Mouse (Mus musculus) stomach, embryonic 15.5 days (tissue): ENCODE results near the gene Ncan. TPM values are rescaled to one million over a fixed set of nuclear protein-coding genes. Genes with fewer than 3 reads are reported as not detected.

Experiments used
- ATAC-seq: fragments of 200-750 bp; cut with Nextera tagmentation; 2 replicates; pipeline ENCODE4 v1.8.0; 2017; ENCODE audit warnings: low read depth, moderate number of reproducible peaks, moderate TSS enrichment; ENCODE audit not compliant: insufficient read depth, low FRiP score
- H3K27ac ChIP-seq: fragments of 300-500 bp; sonication (generic); 2 replicates; pipeline ENCODE4 v1.5.1; 2015; ENCODE audit warnings: mild to moderate bottlenecking, inconsistent platforms
- H3K27me3 ChIP-seq: fragments of 300-500 bp; sonication (generic); replicated peaks from 2 replicates; pipeline ENCODE4 v1.6.1; 2015; ENCODE audit warnings: inconsistent platforms
- H3K36me3 ChIP-seq: fragments of 300-500 bp; sonication (generic); 2 replicates; pipeline ENCODE4 v1.6.1; 2015; ENCODE audit warnings: inconsistent platforms
- H3K4me1 ChIP-seq: fragments of 300-500 bp; sonication (generic); 2 replicates; pipeline ENCODE4 v1.6.1; 2015; ENCODE audit warnings: inconsistent platforms
- H3K4me2 ChIP-seq: fragments of 300-500 bp; sonication (generic); 2 replicates; pipeline ENCODE4 v1.6.1; 2015; ENCODE audit warnings: mild to moderate bottlenecking, inconsistent platforms
- H3K4me3 ChIP-seq: fragments of 300-500 bp; sonication (generic); replicated peaks from 2 replicates; pipeline ENCODE4 v1.5.1; 2015; ENCODE audit warnings: inconsistent platforms
- H3K9ac ChIP-seq: fragments of 300-500 bp; sonication (generic); 2 replicates; pipeline ENCODE4 v1.6.1; 2015; ENCODE audit warnings: inconsistent platforms
- H3K9me3 ChIP-seq: fragments of 300-500 bp; sonication (generic); 2 replicates; pipeline ENCODE4 v1.6.1; 2016; ENCODE audit warnings: inconsistent platforms
- WGBS: fragments of 180-500 bp; shearing (Covaris S2); methylation state at CpG from one replicate; pipeline ENCODE4 v1.1.7; 2015; 5-methylcytosine and 5-hydroxymethylcytosine counted together
- polyA plus RNA-seq: library from polyadenylated mRNA; unstranded; fragments of >200 nt; fragmentation: Nextera tagmentation; extraction: Ambion mirVana; gene quantifications from 2 replicates; pipeline ENCODE4 v1.2.1, GENCODE M21; 2015

The Ncan gene
- polyA plus RNA-seq, 1 experiment from 2014 or later, result 1.8 TPM

- no peak overlapping the region for H3K27ac ChIP-seq
- WGBS, result 63% methylated on average over 8 of the region's 8 CpGs
- ATAC-seq, result no peak
- no peak overlapping the region for H3K4me3 ChIP-seq
- no peaks in the 10 kb centered on the region for H3K36me3 ChIP-seq
- H3K27me3 ChIP-seq, result peaks cover 15% of the 10 kb centered on the region; the same call in 1 of the 2 replicates
- no peaks in the 10 kb centered on the region for H3K9me3 ChIP-seq
- H3K4me1 ChIP-seq, result peaks cover 7% of the 10 kb centered on the region; the same call in 1 of the 2 replicates
- H3K4me2 ChIP-seq, result no peak overlapping the region
- no peak overlapping the region for H3K9ac ChIP-seq
Observed at GRCm38 (mm10) chr8:70124992-70125391, 4.3 kb upstream of the Ncan start.

DNA sequence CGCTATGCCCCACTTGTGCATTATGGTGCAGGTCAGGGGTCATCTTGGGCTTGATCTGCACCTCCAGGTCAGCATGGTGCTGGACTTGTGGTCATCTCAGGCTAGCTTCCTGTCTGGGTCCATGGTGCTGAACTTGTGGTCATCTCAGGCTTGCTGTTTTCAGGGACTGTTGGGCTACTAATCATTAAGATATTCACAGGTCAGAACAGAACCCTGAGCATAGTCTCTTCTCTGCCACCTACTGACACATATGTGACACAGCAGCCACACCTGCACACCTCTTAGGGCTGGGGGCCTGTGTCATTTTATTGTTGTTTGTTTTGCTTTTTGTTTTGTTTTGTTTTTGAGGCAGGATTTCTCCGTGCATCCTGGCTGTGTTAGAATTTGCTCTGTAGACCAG lies 2.2 kb upstream of the Ncan start:
- WGBS, result 46% methylated on average over 2 of the region's 2 CpGs

GRCm38 (mm10) chr8:70118726-70119700 lies 1.7 kb downstream of the Ncan start:
- WGBS, result 13% methylated on average over 17 of the region's 17 CpGs
- H3K4me1 ChIP-seq, result 0 out of 2 replicates have a peak, but pooled peaks cover 5% of the 10 kb centered on the region
- H3K9me3 ChIP-seq, result no peaks in the 10 kb centered on the region
- peaks cover 64% of the 10 kb centered on the region for H3K27me3 ChIP-seq
- H3K36me3 ChIP-seq, result no peaks in the 10 kb centered on the region
- no peak overlapping the region for H3K9ac ChIP-seq
- no peak overlapping the region for H3K4me2 ChIP-seq
- H3K27ac ChIP-seq, result no peak overlapping the region
- no peak for ATAC-seq
- H3K4me3 ChIP-seq, result no peak overlapping the region

More for the DNA sequence above, 2.2 kb upstream of the Ncan start:
- Histone ChIP-seq H3K4me3 (no peak overlapping the region), H3K36me3 (no peaks in the 10 kb centered on the region), H3K27ac (no peak overlapping the region), H3K4me1 (0 out of 2 replicates have a peak, but pooled peaks cover 5% of the 10 kb centered on the region), H3K27me3 (peaks cover 36% of the 10 kb centered on the region), H3K9ac (no peak overlapping the region), H3K4me2 (no peak overlapping the region), H3K9me3 (no peaks in the 10 kb centered on the region)
- no peak for ATAC-seq

GRCm38 (mm10) chr8:70117611-70118010 lies 3.1 kb downstream of the Ncan start:
- no peak for ATAC-seq
- Histone ChIP-seq H3K36me3 (no peaks in the 10 kb centered on the region), H3K27ac (no peak overlapping the region), H3K4me3 (no peak overlapping the region), H3K4me1 (0 out of 2 replicates have a peak, but pooled peaks cover 5% of the 10 kb centered on the region), H3K9me3 (no peaks in the 10 kb centered on the region), H3K9ac (no peak overlapping the region), H3K27me3 (peaks cover 75% of the 10 kb centered on the region), H3K4me2 (no peak overlapping the region)
- WGBS, result 4% methylated on average over 9 of the region's 9 CpGs

- H3K27me3 ChIP-seq, result peaks cover 89% of the 10 kb centered on the region
- no peaks in the 10 kb centered on the region for H3K4me1 ChIP-seq
- ATAC-seq, result no peak
- H3K4me2 ChIP-seq, result no peak overlapping the region
- no peak overlapping the region for H3K4me3 ChIP-seq
- no peak overlapping the region for H3K9ac ChIP-seq
- H3K9me3 ChIP-seq, result no peaks in the 10 kb centered on the region
- WGBS, result 66% methylated on average over 13 of the region's 13 CpGs
- H3K27ac ChIP-seq, result no peak overlapping the region
- no peaks in the 10 kb centered on the region for H3K36me3 ChIP-seq
Observed at GRCm38 (mm10) chr8:70114892-70115291, 5.8 kb downstream of the Ncan start.

GRCm38 (mm10) chr8:70114488-70114887 lies 6.2 kb downstream of the Ncan start:
- 19% methylated on average over 6 of the region's 6 CpGs for WGBS
- H3K27ac ChIP-seq, result no peak overlapping the region

DNA sequence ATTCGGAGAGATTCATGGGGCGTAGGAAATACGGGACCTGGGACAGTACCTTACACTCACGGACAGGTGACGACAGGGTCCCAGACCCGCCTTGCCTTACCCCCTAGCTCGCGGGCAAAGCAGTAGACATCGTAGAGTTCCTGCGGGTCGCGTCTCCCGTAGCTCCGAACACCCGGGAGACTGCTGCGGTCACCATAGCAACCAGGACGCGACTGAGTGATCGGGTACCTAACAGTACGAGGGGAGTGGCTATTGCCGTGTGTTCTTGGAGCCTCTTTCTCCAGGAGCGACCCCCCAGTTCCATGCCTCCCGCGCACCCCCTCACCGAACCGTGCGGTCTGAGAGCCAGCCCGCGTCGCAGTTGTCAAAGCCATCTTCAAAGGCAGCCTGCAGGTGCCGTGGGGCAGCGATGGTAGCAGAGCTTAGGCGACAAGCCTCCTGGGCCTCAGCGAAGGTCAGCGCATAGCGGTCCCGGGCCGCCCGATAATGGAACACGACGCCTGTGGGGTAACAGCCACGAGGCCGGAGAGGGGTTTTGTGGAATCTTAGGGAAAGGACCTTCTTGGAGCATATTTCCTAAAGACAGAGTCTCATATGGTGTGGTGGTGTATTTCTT lies 8.2 kb downstream of the Ncan start:
- H3K9me3 ChIP-seq, result no peaks in the 10 kb centered on the region
- H3K27ac ChIP-seq, result no peak overlapping the region
- no peak overlapping the region for H3K4me2 ChIP-seq
- no peaks in the 10 kb centered on the region for H3K4me1 ChIP-seq
- no peak for ATAC-seq
- no peak overlapping the region for H3K4me3 ChIP-seq
- H3K36me3 ChIP-seq, result no peaks in the 10 kb centered on the region
- WGBS, result 8% methylated on average over 43 of the region's 43 CpGs
- peaks cover 70% of the 10 kb centered on the region for H3K27me3 ChIP-seq
- H3K9ac ChIP-seq, result no peak overlapping the region

More at GRCm38 (mm10) chr8:70114488-70114887, 6.2 kb downstream of the Ncan start:
- ATAC-seq, result no peak
- Histone ChIP-seq H3K9ac (no peak overlapping the region), H3K36me3 (no peaks in the 10 kb centered on the region), H3K4me1 (no peaks in the 10 kb centered on the region), H3K4me2 (no peak overlapping the region), H3K9me3 (no peaks in the 10 kb centered on the region), H3K4me3 (no peak overlapping the region), H3K27me3 (peaks cover 89% of the 10 kb centered on the region)

DNA sequence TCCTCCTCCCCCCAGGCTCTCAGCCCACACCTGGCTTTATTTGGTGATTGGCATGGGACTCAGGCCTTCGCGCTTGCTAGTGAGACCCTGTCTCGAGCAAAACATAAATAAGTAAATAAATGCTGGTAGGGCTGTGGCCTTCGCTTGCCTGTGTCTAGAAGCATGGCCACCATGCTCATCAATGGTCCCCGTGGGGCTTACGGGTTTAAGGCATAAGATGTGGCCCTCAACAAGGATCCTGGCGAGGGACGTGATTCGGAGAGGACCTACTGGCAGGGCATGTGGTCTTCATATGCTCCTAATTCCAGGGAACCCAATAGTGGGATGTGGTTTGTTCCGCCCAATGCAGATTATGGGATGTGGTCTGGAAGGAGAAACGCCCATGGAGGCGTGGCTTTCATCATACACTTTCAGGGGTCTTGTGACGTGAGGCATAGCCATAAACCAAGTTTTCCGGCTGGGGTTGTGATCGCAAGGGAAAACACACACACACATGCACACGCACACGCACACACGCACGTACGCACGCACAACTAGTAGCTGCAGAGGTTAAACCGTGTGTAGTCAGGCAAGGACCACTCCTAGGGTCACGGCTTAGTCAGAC lies 9.4 kb downstream of the Ncan start:
- Histone ChIP-seq H3K4me2 (no peak overlapping the region), H3K9ac (no peak overlapping the region), H3K27ac (no peak overlapping the region), H3K4me1 (no peaks in the 10 kb centered on the region), H3K4me3 (no peak overlapping the region), H3K36me3 (no peaks in the 10 kb centered on the region), H3K27me3 (peaks cover 58% of the 10 kb centered on the region), H3K9me3 (no peaks in the 10 kb centered on the region)
- no peak for ATAC-seq
- WGBS, result 46% methylated on average over 23 of the region's 23 CpGs

- Histone ChIP-seq H3K4me1 (no peaks in the 10 kb centered on the region), H3K27ac (no peak overlapping the region), H3K9me3 (no peaks in the 10 kb centered on the region), H3K4me3 (no peak overlapping the region), H3K4me2 (no peak overlapping the region), H3K9ac (no peak overlapping the region), H3K27me3 (peaks cover 58% of the 10 kb centered on the region), H3K36me3 (no peaks in the 10 kb centered on the region)
- no peak for ATAC-seq
- WGBS, result 80% methylated on average over 2 of the region's 2 CpGs
Observed at GRCm38 (mm10) chr8:70110451-70110850, 10.2 kb downstream of the Ncan start.

DNA sequence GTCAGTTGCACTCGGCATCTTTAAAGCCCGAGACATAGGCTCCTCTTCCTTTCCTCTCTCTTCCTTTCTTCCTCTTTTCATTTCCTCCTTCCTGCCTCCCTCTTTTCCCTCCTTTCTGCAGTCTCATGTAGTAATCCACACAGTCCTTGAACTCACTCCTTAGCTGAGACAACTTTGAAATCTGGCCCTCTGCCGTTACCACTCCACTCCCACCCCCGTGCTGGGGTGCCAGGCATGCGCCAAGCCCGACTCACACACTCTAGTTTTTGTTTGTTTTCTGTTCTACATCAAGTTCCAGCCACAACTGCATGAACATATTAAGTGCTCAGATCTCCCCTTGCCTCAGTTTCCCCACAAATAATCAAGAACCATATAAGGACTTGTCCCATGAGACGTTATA lies 15.8 kb downstream of the Ncan start:
- Histone ChIP-seq H3K27ac (no peak overlapping the region), H3K36me3 (no peaks in the 10 kb centered on the region), H3K4me3 (no peak overlapping the region), H3K9ac (no peak overlapping the region), H3K27me3 (peaks cover 5% of the 10 kb centered on the region; the same call in 1 of the 2 replicates), H3K4me2 (no peak overlapping the region), H3K9me3 (no peaks in the 10 kb centered on the region), H3K4me1 (no peaks in the 10 kb centered on the region)
- WGBS, result 75% methylated on average over 7 of the region's 7 CpGs
- ATAC-seq, result no peak

GRCm38 (mm10) chr8:70104506-70104905 lies 16.2 kb downstream of the Ncan start:
- Histone ChIP-seq H3K4me1 (no peaks in the 10 kb centered on the region), H3K9me3 (no peaks in the 10 kb centered on the region), H3K9ac (no peak overlapping the region), H3K4me3 (no peak overlapping the region), H3K27ac (no peak overlapping the region), H3K36me3 (no peaks in the 10 kb centered on the region), H3K27me3 (peaks cover under 1% of the 10 kb centered on the region; the same call in 1 of the 2 replicates), H3K4me2 (no peak overlapping the region)
- no peak for ATAC-seq
- 14% methylated on average over 6 of the region's 6 CpGs for WGBS

GRCm38 (mm10) chr8:70100241-70100640 lies 20.4 kb downstream of the Ncan start:
- Histone ChIP-seq H3K9me3 (no peaks in the 10 kb centered on the region), H3K27ac (no peak overlapping the region), H3K4me1 (no peaks in the 10 kb centered on the region), H3K4me2 (no peak overlapping the region), H3K4me3 (no peak overlapping the region), H3K36me3 (no peaks in the 10 kb centered on the region), H3K27me3 (no peaks in the 10 kb centered on the region), H3K9ac (no peak overlapping the region)
- no peak for ATAC-seq
- WGBS, result 79% methylated on average over 8 of the region's 8 CpGs
